Mouse (Mus musculus): ENCODE results near the gene Muc3.

Muc3 gene

DNA sequence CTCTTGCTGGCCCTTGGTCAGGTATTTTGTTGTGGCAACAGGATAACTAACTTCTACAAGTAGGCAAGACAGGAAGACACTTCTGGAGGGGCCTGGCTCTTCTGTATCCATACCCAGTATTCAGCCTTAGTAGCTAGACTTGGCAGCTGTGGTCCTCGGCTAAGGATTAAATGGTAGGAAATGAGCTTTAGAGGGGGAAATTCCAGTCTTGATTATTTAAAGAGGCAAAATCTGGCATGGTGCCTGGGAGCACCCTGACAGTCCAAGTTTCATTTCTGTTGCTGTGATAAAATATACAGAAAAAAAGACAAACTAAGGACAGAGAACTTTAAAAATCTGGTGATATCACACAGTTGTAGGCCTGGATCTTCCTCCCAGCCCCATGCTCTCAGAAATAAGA, 53.1 kb downstream of the Muc3 start:
- in situ Hi-C loops (cut with MboI, MseI), result no loop called here

DNA sequence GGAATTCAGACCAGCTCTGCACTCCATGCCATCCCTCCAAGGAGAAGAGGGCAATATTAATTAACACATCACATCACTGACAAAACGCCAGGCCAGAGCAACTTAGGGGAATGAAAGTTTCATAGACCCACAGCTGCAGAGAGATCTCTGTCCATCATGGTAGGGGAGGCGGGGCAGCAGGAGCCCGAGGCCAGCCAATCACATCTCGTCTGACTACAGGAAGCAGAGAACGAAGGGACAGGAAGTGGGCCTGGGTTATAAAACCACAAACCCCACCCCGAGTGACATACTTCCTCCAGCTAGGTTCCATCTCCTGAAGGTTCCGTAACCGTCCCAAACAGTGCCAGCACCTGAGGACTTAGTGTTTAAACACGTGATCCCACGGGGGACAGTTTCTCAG, 54.0 kb downstream of the Muc3 start:
- in situ Hi-C loops (cut with MboI, MseI), result no loop called here

DNA sequence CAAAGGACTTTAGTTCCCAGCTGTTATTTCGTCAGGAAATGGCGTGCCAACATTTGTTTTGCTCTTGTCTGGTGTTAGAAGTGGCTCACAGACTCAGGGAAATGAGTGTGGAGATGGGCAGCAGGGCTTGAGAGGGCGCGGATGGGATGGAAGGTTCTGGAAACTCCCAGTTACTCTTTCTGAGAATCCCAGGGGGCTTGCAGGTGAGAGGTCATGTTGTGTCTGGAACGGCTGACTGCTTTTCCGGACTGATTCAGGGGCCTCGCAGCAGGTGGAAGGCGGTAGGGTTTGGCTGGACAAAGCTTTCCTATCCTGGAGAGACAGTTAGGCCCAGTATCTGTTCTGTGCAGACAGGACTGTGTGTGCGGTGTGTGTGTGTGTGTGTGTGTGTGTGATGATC, 55.4 kb downstream of the Muc3 start:
- in situ Hi-C loops (cut with MboI, MseI), result no loop called here

DNA sequence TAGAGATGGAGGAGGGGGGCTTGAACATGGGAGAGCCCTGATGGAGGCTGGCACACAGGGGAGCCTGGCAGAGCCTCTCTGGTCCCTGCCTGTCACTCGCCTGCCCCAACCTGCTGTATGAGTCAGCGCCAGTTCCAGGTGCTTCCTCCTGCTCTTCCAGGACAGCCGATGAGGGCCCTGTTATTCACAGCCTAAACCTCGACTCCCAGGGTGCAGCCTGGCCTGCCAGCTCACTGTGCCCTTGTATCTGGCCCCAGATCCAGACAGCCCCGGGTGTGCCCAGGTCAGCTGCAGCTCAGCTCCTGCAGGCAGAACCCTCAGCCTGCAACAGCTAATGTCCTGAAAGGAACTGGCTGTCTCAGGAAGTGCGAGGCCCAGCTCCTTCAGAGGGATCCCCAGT, 57.6 kb downstream of the Muc3 start:
- in situ Hi-C loops (cut with MboI, MseI), result no loop called here

DNA sequence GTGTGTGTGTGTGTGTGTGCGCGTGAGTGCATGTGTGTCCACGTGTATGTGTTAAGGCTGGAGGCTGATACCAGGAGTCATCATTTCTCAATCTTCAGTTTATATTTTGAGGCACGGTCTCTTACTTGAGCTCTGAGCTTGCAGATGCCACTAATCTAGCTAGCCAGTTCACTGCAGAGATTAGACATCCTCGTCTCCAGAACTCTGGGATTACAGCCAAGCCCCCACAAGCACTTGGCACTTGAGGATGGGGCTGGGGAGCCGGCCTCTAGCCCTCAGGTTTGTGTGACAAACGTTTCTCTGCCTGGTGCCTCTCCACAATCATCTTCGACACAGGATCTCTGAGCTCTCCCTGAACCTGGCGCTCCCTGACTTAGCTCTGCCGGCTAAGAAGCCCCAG, 58.3 kb downstream of the Muc3 start:
- in situ Hi-C loops (cut with MboI, MseI), result no loop called here

DNA sequence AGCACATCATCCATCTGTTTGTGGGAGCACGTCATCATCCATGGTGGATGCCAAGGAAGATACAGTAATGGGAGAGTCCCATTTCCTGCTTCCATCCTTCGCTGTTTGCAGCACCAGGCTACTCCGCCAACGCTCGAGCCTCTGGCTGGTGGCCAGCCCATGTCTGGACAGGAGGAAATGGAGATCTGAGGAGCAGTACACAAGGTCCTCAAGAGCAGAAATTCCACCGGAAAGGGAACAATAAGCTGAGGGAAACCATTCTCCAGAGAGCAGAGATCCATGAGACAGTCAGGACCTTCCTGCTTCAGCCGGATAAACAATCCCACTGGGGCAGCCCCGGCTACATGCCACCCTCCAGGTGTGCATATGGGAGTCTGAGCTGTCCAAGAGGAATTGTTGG, 61.7 kb downstream of the Muc3 start:
- in situ Hi-C loops (cut with MboI, MseI), result no loop called here

DNA sequence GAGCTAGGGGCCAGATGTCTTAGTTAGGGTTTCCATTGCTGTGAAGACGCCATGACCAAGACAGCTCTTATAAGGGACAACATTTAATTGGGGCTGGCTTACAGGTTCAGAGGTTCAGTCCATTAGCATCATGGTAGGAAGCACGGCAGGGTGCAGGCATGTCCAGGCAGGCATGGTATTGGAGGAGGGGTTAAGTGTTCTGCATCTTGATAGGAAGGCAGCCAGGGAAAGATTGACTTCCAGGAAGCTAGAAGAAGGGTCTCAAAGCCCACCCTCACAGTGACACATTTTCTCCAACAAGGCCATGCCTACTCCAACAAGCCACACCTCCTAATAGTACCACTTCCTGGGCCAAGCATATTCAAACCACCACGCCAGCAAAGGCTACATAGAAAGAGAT, 63.4 kb downstream of the Muc3 start:
- in situ Hi-C loops (cut with MboI, MseI), result no loop called here

DNA sequence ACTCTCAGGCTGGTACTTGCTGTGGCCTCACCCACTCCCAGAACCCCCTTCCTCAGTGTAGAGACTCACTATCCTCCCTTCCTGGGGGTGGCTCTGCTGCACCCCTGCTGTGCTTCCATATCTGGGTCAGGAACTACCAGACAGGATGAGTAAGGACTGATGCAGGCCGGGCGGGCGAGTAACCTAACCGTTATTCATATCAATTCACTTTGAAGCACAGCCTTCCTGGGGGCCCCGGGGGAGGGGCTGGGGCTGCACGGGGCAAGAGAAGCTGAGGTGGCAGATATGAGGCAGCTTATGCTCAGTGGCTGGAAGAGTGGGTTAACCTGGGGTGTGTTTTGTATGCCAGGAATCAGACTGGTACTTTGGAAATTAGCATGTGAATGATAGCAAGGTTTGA, 64.1 kb downstream of the Muc3 start:
- in situ Hi-C loops (cut with MboI, MseI), result no loop called here
